Mouse (Mus musculus) midbrain, embryonic 11.5 days (tissue): ENCODE measurements around the gene Mex3d. TPM values are rescaled to one million over a fixed set of nuclear protein-coding genes. Genes with fewer than 3 reads are reported as not detected.

Experiments
- ATAC-seq: fragments of 200-750 bp; cut with Nextera tagmentation; 2 replicates; pipeline ENCODE4 v1.8.0; 2017; ENCODE audit warnings: moderate TSS enrichment, moderate library complexity; ENCODE audit not compliant: low FRiP score
- DNase-seq: peaks from one replicate; pipeline ENCODE4 v3.0.0; 2015; ENCODE audit warnings: low spot score; ENCODE audit errors: missing footprints
- H3K27ac ChIP-seq: fragments of 300-500 bp; sonication (generic); 2 replicates; pipeline ENCODE4 v1.5.1; 2014; ENCODE audit warnings: low read depth, low read length
- H3K27me3 ChIP-seq: fragments of 300-500 bp; sonication (generic); 2 replicates; pipeline ENCODE4 v1.6.1; 2014; ENCODE audit warnings: mild to moderate bottlenecking, low read length, moderate library complexity, mixed read lengths; ENCODE audit not compliant: control insufficient read depth, insufficient read depth
- H3K36me3 ChIP-seq: fragments of 300-500 bp; sonication (generic); 2 replicates; pipeline ENCODE4 v1.6.1; 2014; ENCODE audit warnings: mild to moderate bottlenecking, low read length, moderate library complexity, mixed read lengths; ENCODE audit not compliant: control insufficient read depth, insufficient read depth
- H3K4me1 ChIP-seq: fragments of 300-500 bp; sonication (generic); 2 replicates; pipeline ENCODE4 v1.6.1; 2014; ENCODE audit warnings: low read length; ENCODE audit not compliant: control insufficient read depth, insufficient read depth
- H3K4me2 ChIP-seq: fragments of 300-500 bp; sonication (generic); 2 replicates; pipeline ENCODE4 v1.6.1; 2014; ENCODE audit warnings: mild to moderate bottlenecking, moderate library complexity
- H3K4me3 ChIP-seq: fragments of 300-500 bp; sonication (generic); 2 replicates; pipeline ENCODE4 v1.5.1; 2014; ENCODE audit warnings: low read depth, low read length
- H3K9ac ChIP-seq: fragments of 300-500 bp; sonication (generic); 2 replicates; pipeline ENCODE4 v1.6.1; 2014; ENCODE audit warnings: low read length
- H3K9me3 ChIP-seq: fragments of 300-500 bp; sonication (generic); 2 replicates; pipeline ENCODE4 v1.6.1; 2016; ENCODE audit warnings: low read length; ENCODE audit not compliant: control insufficient read depth
- WGBS: fragments of 180-500 bp; shearing (Covaris S2); extraction: QIAGEN DNeasy Blood & Tissue Kit; methylation state at CpG from one replicate; pipeline ENCODE4 v1.1.7; 2014; 5-methylcytosine and 5-hydroxymethylcytosine counted together
- polyA plus RNA-seq: library from polyadenylated mRNA; unstranded; fragments of >200 nt; fragmentation: Nextera tagmentation; extraction: Ambion mirVana; gene quantifications from 2 replicates; pipeline ENCODE4 v1.2.1, GENCODE M21; 2014

Gene Mex3d
- polyA plus RNA-seq, 1 experiment from 2014 or later = 11.8 TPM

- Histone ChIP-seq H3K27me3 (no peaks in the 10 kb centered on the region), H3K4me3 (peak overlapping the region; percentile 98), H3K27ac (peak overlapping the region; percentile 97), H3K9ac (peak overlapping the region; percentile 96), H3K36me3 (peaks cover 21% of the 10 kb centered on the region), H3K4me2 (peak overlapping the region; percentile 68), H3K9me3 (no peaks in the 10 kb centered on the region), H3K4me1 (peaks cover 31% of the 10 kb centered on the region)
- ATAC-seq (peak; percentile 15), DNase-seq (no peak)
- 11% methylated on average over 7 of the region's 7 CpGs for WGBS
Measured at GRCm38 (mm10) chr10:80385310-80385709, 2.1 kb downstream of the Mex3d start.

- 76% methylated on average over 7 of the region's 7 CpGs for WGBS
- DNase-seq = no peak
- Histone ChIP-seq H3K9ac (peak overlapping the region; percentile 96), H3K27ac (peak overlapping the region; percentile 97), H3K9me3 (no peaks in the 10 kb centered on the region), H3K27me3 (no peaks in the 10 kb centered on the region), H3K4me1 (peaks cover 31% of the 10 kb centered on the region), H3K36me3 (peaks cover 21% of the 10 kb centered on the region), H3K4me3 (peak overlapping the region; percentile 98), H3K4me2 (peak overlapping the region; percentile 68)
- no peak for ATAC-seq
Measured at GRCm38 (mm10) chr10:80384709-80385108, 2.8 kb downstream of the Mex3d start.

GRCm38 (mm10) chr10:80384115-80384639 is 3.3 kb downstream of the Mex3d start:
- H3K36me3 ChIP-seq = peaks cover 21% of the 10 kb centered on the region
- ATAC-seq (no peak), DNase-seq (no peak)
- peak overlapping the region; percentile 68 for H3K4me2 ChIP-seq
- peaks cover 31% of the 10 kb centered on the region for H3K4me1 ChIP-seq
- H3K27me3 ChIP-seq = no peaks in the 10 kb centered on the region
- no peaks in the 10 kb centered on the region for H3K9me3 ChIP-seq
- peak overlapping the region; percentile 98 for H3K4me3 ChIP-seq
- no peak overlapping the region; the same call in 1 of the 2 replicates for H3K27ac ChIP-seq
- WGBS = 85% methylated on average over 4 of the region's 4 CpGs
- H3K9ac ChIP-seq = peak overlapping the region; percentile 96

- Histone ChIP-seq H3K4me3 (peak overlapping the region; percentile 98; the same call in 1 of the 2 replicates), H3K4me1 (peaks cover 31% of the 10 kb centered on the region), H3K27ac (no peak overlapping the region), H3K9me3 (no peaks in the 10 kb centered on the region), H3K36me3 (peaks cover 21% of the 10 kb centered on the region), H3K4me2 (0 out of 2 replicates have a peak overlapping the region, but pooled peaks have one; percentile 6), H3K27me3 (no peaks in the 10 kb centered on the region), H3K9ac (peak overlapping the region; percentile 96; the same call in 1 of the 2 replicates)
- no peak for ATAC-seq
- WGBS = 58% methylated on average over 4 of the region's 4 CpGs
- no peak for DNase-seq
Measured at GRCm38 (mm10) chr10:80383431-80383830, 4.0 kb downstream of the Mex3d start.

GRCm38 (mm10) chr10:80382641-80383365 is 4.7 kb downstream of the Mex3d start:
- Histone ChIP-seq H3K4me1 (peaks cover 26% of the 10 kb centered on the region), H3K4me3 (no peak overlapping the region), H3K4me2 (no peak overlapping the region), H3K9ac (no peak overlapping the region), H3K9me3 (no peaks in the 10 kb centered on the region), H3K27ac (no peak overlapping the region), H3K36me3 (peaks cover 21% of the 10 kb centered on the region), H3K27me3 (no peaks in the 10 kb centered on the region)
- WGBS = 92% methylated on average over 7 of the region's 7 CpGs
- ATAC-seq = no peak
- DNase-seq = no peak

GRCm38 (mm10) chr10:80377716-80378115 is 9.7 kb downstream of the Mex3d start:
- DNase-seq = peak; percentile 92
- Histone ChIP-seq H3K4me2 (no peak overlapping the region), H3K36me3 (peaks cover 15% of the 10 kb centered on the region), H3K9me3 (no peaks in the 10 kb centered on the region), H3K9ac (no peak overlapping the region), H3K4me1 (0 out of 2 replicates have a peak, but pooled peaks cover 2% of the 10 kb centered on the region), H3K4me3 (no peak overlapping the region), H3K27me3 (no peaks in the 10 kb centered on the region), H3K27ac (no peak overlapping the region)
- no peak for ATAC-seq
- 52% methylated on average over 10 of the region's 10 CpGs for WGBS

- no peaks in the 10 kb centered on the region for H3K27me3 ChIP-seq
- peak; percentile 49; the same call in 1 of the 2 replicates for ATAC-seq
- no peak overlapping the region for H3K9ac ChIP-seq
- peaks cover 3% of the 10 kb centered on the region for H3K36me3 ChIP-seq
- no peaks in the 10 kb centered on the region for H3K9me3 ChIP-seq
- H3K27ac ChIP-seq = no peak overlapping the region
- DNase-seq = peak; percentile 100
- no peak overlapping the region for H3K4me3 ChIP-seq
- H3K4me1 ChIP-seq = peaks cover 8% of the 10 kb centered on the region; the same call in 1 of the 2 replicates
- no peak overlapping the region for H3K4me2 ChIP-seq
- 3% methylated on average over 7 of the region's 7 CpGs for WGBS
Measured at GRCm38 (mm10) chr10:80376160-80376559, 11.3 kb downstream of the Mex3d start.

GRCm38 (mm10) chr10:80374063-80374462 is 13.4 kb downstream of the Mex3d start:
- 17% methylated on average over 6 of the region's 6 CpGs for WGBS
- peaks cover 6% of the 10 kb centered on the region; the same call in 1 of the 2 replicates for H3K4me1 ChIP-seq
- no peak overlapping the region for H3K27ac ChIP-seq
- ATAC-seq (no peak), DNase-seq (no peak)
- H3K9me3 ChIP-seq = no peaks in the 10 kb centered on the region
- H3K9ac ChIP-seq = no peak overlapping the region
- H3K27me3 ChIP-seq = no peaks in the 10 kb centered on the region
- no peak overlapping the region for H3K4me3 ChIP-seq
- no peaks in the 10 kb centered on the region for H3K36me3 ChIP-seq
- no peak overlapping the region for H3K4me2 ChIP-seq

GRCm38 (mm10) chr10:80372706-80373105 is 14.8 kb downstream of the Mex3d start:
- Histone ChIP-seq H3K4me2 (no peak overlapping the region), H3K4me3 (no peak overlapping the region), H3K9ac (no peak overlapping the region), H3K27ac (no peak overlapping the region), H3K9me3 (no peaks in the 10 kb centered on the region), H3K4me1 (peaks cover 6% of the 10 kb centered on the region; the same call in 1 of the 2 replicates), H3K36me3 (no peaks in the 10 kb centered on the region), H3K27me3 (no peaks in the 10 kb centered on the region)
- WGBS = 81% methylated on average over 6 of the region's 6 CpGs
- DNase-seq (no peak), ATAC-seq (no peak)
